Mouse (Mus musculus): ENCODE data around the gene Slain1.

- TF ChIP-seq CTCF (IDR thresholded peaks at IDR 0.05; ENCODE audit: low read depth) (no peak), EP300 (IDR thresholded peaks at IDR 0.05; ENCODE audit: low read depth) (no peak)
Observed at GRCm38 (mm10) chr14:103682633-103683390, 32.8 kb downstream of the Slain1 start.
